Mouse (Mus musculus) heart, postnatal 14 days (tissue): ENCODE data around the gene Natd1. TPM values are rescaled to one million over a fixed set of nuclear protein-coding genes. Genes with fewer than 3 reads are reported as not detected.
A peak's percentile ranks its signal among the peaks of the same experiment; 100 is the strongest.

Experiments
- DNase-seq, 2 experiments: peaks; one replicate each; pipeline ENCODE4 v3.0.0; 2021 to 2022
- intact Hi-C: fragments of 180-260 bp; cut with DNase I; formaldehyde crosslinking; loops from one replicate; pipeline ENCODE4 v1.15.1; 2025
- long read RNA-seq, 2 experiments: library from polyadenylated mRNA; stranded (forward); transcript quantifications; one replicate each; pipeline ENCODE4 v2.0.0; 2021
- total RNA-seq, 2 experiments: library from RNA; stranded (reverse); gene quantifications; 2 replicates each; pipeline ENCODE4 v1.2.3; 2021

Gene Natd1
- total RNA-seq, result 10 to 100 TPM; 14.5 to 17.4 TPM
- long read RNA-seq, experiment 1, full-length matches to known transcripts, result 18 of 28 reads
- long read RNA-seq, experiment 1, partial matches to known transcripts, result 4 of 28 reads
- long read RNA-seq, experiment 1, other reads (novel, unspliced or antisense), result 6 of 28 reads
- long read RNA-seq, experiment 2, full-length matches to known transcripts, result 20 of 23 reads
- long read RNA-seq, experiment 2, partial matches to known transcripts, result 0 of 23 reads
- long read RNA-seq, experiment 2, other reads (novel, unspliced or antisense), result 3 of 23 reads

GRCm38 (mm10) chr11:60914491-60914890 is at the start of gene Natd1:
Gene Natd1 (minus strand): TSS chr11:60914750.
- no peak for DNase-seq
- intact Hi-C loops, result no loop called here

DNA sequence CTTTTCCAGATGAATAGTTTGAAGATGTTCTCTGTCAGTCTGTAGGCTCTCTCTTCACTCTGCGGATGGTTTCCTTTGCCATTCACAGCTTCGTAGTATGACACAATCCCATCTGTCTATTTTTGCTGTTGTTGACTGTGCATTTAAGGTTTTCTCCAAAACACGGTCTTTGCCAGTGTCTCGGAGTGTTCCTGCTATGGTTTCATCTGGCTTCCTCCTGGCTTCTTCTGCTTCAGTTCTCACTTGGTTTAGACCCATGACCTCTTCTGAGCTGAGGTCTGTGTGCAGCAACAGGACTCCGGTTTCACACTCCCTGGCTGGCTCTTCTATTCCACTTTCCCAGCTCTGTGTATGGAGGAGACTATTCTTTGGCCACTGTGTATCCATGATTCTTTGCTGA is 48.2 kb upstream of the Natd1 start:
- no peak for DNase-seq
- intact Hi-C loops, result no loop called here

- no peak for DNase-seq
- intact Hi-C loops, result no loop called here
Measured at GRCm38 (mm10) chr11:60961176-60961575, 46.6 kb upstream of the Natd1 start.

DNA sequence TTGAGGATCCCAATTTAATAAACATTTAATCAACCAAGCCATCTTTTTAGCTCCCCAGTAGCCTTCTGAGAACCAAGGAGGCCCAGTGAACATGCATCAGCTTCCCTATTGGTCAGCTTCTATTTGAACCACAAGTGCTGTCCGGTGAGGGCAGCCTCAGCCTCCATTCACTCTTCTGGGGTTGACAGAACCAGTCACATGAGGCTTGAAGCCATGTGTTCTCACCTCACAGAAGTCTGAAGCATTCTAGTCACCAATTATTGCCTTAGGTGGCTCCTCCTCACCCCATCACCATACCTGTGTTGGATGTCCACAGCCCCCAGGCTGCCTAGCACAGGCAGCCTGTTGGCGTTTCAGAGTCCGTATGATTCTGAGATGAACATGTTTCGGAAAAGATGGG is 44.4 kb upstream of the Natd1 start:
- DNase-seq, result no peak
- intact Hi-C loops, result no loop called here

GRCm38 (mm10) chr11:60955621-60956383 is 41.3 kb upstream of the Natd1 start:
- intact Hi-C loops, result loop anchor here (1.0 kb wide), 1 partner anchor 87 kb away; no protein-coding TSS in a partner anchor
- no peak for DNase-seq

DNA sequence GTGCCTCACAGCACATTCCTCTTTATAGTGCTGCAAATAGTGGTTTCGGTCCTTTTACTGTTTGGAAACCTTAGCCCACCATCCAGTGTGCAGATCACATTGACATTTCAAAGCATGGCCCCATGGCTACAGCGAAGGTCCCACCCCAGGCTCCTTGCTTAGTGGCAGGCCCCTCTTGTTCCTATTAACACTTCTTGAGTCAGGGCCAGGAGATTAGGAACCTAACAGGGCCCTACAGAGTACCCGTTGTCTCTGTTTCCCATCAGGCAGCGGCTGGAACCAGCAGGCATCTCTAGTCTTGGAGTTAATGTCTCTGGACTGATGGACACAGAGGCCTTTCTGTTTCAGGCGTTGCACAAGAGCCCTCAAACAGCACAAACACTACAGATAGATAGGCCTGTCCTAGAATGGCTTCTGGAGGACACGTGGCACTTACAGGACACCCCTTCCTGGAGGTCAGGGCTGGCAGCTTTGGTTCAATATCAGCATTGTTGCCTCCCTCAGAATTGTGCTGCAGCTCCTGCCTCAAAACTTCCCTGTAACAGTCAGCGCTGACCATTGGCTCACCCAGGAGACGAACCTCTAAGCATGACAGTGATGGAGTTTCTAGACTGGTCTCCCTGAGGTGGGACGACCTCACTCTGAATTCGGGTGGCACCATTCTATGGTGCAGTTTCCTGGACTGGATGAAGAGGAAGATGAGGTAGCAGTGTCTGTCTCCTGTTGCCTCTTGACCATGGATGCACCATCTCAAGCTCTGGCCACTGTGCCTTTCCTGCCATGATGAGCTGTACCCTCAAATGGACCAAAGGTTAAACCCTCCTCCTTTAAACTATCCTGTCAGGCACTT is 39.9 kb upstream of the Natd1 start:
- intact Hi-C loops, result loop anchor here (1.0 kb wide), 1 partner anchor 89 kb away; no protein-coding TSS in a partner anchor
- no peak for DNase-seq

- intact Hi-C loops, result loop anchor here (1.0 kb wide), 1 partner anchor 137 kb away; no protein-coding TSS in a partner anchor
- DNase-seq, result peak; percentile 88 to 92
Measured at GRCm38 (mm10) chr11:60953803-60954202, 39.3 kb upstream of the Natd1 start.

GRCm38 (mm10) chr11:60952986-60953385 is 38.4 kb upstream of the Natd1 start:
- DNase-seq, result no peak
- intact Hi-C loops, result loop anchor here (1.0 kb wide), 1 partner anchor 138 kb away; no protein-coding TSS in a partner anchor

DNA sequence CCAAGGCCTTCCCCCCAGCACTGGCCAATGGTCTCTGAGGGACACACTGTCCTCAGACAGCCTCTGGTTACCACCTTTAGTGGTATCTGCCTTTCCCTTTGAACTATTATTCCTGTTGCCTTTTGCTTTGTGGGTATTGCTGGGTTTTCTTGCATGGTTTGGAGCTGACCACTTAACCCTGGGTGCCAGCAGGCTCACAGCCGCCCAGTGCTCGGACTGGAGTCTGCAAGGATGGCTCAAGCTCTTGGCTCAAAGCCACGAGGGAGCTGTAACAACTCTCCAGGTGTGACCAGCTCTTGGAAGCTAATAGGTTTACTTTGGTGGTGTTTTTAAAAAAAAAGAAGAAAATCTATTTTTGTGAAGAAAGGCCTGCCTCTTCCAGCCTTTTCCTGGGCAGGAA is 37.8 kb upstream of the Natd1 start:
- intact Hi-C loops, result no loop called here
- no peak for DNase-seq

GRCm38 (mm10) chr11:60951896-60952295 is 37.3 kb upstream of the Natd1 start:
- DNase-seq, result no peak
- intact Hi-C loops, result no loop called here

DNA sequence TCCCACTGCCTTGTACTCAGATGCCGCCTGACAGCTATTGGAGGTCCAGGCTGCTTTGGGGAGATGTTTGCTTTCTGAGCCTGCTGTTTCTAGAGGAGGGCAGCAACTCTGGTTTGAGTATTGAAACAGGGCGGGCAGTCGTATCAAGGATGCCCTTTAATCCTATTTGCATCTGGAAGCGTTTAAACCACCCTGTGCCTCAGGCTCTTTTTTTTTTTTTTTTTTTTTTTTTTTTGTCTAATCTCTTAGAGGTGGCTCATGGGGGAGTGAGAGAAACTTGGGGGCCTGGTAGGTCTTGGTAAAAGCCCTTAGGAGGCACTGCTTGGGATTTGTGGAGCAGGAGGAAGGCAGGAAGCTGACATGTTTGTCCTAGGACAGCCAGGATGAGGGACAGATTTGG is 30.5 kb upstream of the Natd1 start:
- intact Hi-C loops, result no loop called here

DNA sequence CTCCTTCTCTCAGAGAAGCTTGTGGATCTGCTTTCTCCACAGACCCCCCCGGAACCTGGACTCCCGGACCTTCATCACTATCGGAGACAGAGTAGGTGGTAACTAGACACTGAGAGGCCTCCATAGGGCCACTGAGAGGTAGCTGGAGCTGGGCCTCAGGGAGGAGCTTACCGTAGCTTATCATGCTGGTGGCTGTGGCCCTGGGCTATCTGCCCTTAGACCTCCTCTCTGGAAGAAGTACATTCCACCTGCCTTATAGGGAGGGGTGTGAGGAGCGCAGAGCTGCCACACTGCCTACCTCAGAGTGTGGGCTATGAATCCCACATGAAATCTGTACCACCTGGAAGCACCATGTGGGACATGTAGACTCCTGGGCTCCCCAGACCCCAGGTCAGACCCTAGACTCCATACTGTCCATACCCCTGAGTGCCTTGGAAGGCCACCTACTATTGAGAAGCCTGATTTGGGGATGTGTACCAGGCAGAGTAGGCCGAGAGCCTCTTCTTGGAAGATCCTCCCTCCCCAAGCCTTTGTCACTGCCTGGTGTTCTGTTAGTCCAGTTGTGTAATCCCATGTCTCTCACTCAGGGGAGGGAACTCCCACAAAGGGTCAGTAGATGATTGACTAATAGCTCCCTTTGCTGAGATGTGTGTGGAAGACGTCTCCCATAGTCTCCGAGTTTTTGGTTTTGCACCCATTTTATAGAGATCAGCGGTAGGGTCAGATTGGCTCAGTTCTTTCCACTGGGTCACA is 27.9 kb upstream of the Natd1 start:
- no peak for DNase-seq
- intact Hi-C loops, result no loop called here

More for the DNA sequence above, 30.5 kb upstream of the Natd1 start:
- no peak for DNase-seq

GRCm38 (mm10) chr11:60941370-60941769 is 26.8 kb upstream of the Natd1 start:
- DNase-seq, result no peak
- intact Hi-C loops, result no loop called here

GRCm38 (mm10) chr11:60940501-60940900 is 26.0 kb upstream of the Natd1 start:
- intact Hi-C loops, result no loop called here
- DNase-seq, result no peak

DNA sequence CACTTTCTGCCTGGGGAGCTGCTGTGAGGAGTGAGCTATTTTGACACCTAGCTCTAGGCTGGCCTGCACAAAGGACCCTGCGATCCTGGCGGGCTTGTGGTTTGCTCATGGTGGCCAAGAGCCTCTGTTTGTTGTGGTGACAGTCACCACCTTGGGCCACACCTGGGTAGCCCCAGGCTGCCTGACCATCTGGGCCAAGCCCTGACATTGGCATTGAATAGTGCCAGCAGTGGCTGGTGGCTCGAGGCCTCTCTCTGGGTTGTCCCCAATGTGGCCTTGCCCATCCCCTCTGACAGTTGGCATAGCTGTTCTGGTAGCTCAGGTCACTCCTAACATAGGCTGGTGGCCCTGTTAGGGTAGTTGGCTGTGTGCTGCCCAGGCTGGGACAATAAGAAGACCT is 24.9 kb upstream of the Natd1 start:
- intact Hi-C loops, result no loop called here
- peak; percentile 39 to 71 for DNase-seq

- intact Hi-C loops, result no loop called here
Measured at GRCm38 (mm10) chr11:60937611-60938010, 23.1 kb upstream of the Natd1 start.

DNA sequence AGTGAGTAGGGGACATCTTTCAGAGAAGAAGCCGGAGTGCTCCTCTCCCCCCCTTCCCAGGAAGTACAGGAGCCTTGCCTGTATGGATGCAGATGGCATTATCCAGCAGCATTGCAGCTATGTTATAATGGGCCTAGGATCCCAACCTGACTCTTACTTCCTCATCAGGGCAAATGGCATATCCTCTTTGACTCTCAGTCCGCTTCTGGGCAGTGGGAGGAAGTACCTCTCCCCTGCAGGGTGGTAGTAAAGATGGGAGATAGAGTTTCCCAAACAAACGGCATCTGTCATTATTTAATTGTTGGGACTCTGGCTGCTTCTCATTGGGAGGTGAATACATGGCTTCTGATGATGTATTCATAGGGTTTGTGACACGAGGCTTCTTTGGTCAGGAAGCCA is 21.4 kb upstream of the Natd1 start:
- intact Hi-C loops, result no loop called here
- no peak for DNase-seq

More at GRCm38 (mm10) chr11:60937611-60938010, 23.1 kb upstream of the Natd1 start:
- DNase-seq, result no peak

- intact Hi-C loops, result no loop called here
Measured at GRCm38 (mm10) chr11:60935326-60935974, 20.9 kb upstream of the Natd1 start.

GRCm38 (mm10) chr11:60934795-60935194 is 20.2 kb upstream of the Natd1 start:
- intact Hi-C loops, result no loop called here
- no peak for DNase-seq

More at GRCm38 (mm10) chr11:60935326-60935974, 20.9 kb upstream of the Natd1 start:
- peak; percentile 66 to 71 for DNase-seq
